Mouse (Mus musculus) adrenal gland, adult 2 months (tissue): ENCODE results near the gene Pcbd2. TPM values are rescaled to one million over a fixed set of nuclear protein-coding genes. Genes with fewer than 3 reads are reported as not detected.

Experiments used
- DNase-seq: peaks from one replicate; pipeline ENCODE4 v3.0.0; 2021
- polyA plus RNA-seq: library from polyadenylated mRNA; depleted of rRNA; stranded (reverse); fragments of >200 nt; gene quantifications from 2 replicates; pipeline ENCODE4 v1.2.3, GENCODE M21; 2012
- total RNA-seq, 2 experiments: library from RNA; stranded (reverse); gene quantifications; 2 replicates each; pipeline ENCODE4 v1.2.3; 2021

Pcbd2 gene
- total and polyA plus RNA-seq, 3 experiments, result 16.1 to 81.6 (median 73.8) TPM

GRCm38 (mm10) chr13:55733628-55734502, 6.7 kb downstream of the Pcbd2 start:
- no peak for DNase-seq

GRCm38 (mm10) chr13:55737885-55738284, 10.7 kb downstream of the Pcbd2 start:
- no peak for DNase-seq

DNA sequence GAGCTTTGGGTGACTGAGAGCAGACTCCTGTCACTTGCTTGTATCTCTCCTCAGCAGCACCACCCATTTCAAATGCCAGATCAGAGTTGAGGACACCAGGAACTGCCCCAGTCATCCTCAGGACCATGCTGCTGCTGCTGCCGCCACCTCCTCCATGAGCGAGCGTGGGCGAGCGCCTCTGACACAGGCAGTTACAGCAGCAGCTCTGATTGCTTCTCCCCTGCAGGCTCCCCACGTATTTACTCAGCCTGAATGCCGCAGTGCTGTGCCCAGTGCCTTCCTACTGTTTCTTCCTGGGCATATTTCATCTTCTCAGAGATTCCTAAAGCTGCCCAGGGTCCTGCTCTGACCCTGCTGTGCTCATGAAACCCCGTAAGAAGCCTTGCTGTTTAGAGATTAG, 15.1 kb downstream of the Pcbd2 start:
- DNase-seq, result no peak

DNA sequence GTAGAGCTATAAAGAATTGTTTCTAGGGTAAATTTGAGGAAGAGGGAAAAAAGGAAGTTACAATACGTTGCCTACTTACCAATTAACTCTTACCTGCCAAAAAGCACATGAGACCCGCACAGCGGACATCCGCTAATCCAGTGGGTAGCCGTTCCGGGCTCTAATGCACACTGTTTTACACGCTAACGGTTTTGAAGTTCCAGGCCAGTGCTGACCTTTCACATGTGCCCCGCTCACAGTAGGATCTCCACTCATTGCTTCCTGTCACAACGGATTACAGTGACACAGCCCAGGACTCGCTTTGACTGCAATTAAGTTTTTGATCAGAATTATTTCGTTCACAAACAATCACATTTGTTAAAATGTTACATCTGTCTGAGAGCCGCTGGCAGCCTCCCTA, 27.2 kb downstream of the Pcbd2 start:
- DNase-seq, result no peak

DNA sequence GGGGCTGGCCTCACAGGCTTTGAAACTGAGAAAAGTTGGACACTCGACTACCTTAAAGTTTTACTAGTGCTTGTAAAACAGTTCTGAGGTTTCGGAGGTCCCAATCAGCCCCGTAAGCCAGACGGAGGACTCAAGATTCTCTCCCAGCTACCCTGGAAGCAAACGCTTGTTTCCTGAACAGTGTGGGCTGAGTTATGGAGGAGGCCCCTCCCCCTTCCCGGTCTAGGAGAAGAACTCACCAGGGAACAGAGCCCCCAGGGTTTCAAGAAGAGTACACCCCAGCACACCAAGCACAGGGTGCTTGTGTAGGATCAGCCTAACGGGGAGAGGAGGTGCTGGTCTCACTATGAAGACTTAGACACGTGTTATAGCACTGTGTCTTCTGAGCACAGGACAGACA, 29.6 kb downstream of the Pcbd2 start:
- no peak for DNase-seq

DNA sequence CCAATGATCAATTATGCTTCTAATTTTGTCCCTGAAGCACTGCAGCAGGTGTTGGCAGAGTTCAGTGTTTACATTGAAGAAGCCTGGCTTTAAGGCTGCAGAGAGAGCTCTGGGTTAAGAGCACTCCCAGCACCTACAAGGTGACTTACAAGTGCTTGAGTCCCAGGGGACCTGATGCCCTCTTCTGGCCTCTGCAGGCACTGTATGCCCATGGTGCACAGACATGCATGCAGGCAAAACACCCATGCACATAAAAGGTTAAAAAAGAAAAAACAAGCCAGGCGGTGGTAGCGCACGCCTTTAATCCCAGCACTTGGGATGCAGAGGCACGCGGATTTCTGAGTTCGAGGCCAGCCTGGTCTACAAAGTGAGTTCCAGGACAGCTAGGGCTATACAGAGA, 30.5 kb downstream of the Pcbd2 start:
- no peak for DNase-seq

DNA sequence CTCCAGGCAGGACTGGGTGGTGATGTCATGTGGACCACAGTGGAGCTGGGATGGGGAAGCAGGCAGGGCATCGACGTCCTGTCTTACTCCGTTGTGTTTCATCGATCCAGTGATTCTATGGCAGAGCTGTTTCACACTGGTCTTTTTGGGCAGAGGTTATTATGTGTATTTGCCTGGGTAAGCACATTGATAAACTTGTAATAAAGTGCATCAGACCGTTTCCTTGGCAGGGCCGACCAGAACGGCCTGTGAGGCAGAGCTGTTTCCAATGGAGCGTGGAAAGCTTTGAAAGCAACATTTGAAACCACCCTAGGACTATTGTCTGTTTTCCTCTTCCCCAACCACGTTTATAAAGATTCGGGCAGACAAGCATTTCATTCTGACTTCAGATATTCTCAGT, 33.4 kb downstream of the Pcbd2 start:
- DNase-seq, result no peak

DNA sequence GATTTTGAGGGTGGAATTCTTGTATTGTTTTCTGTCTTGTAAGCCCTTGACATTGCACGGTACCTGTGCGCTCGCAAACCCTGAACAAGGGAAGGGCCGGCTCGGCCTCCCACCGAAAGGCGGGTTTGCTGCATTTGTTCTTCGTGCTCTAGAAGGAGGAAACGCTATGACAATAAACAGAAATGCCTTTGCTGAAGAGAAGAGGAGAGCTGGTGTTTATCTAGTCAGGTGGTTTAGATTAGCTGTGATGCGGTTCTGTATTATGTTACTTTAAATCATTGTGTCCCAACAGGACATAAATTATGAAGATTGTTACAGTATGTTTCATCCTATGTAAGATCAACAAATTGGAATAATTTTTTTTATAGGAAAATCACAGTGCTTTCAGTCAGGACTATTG, 34.3 kb downstream of the Pcbd2 start:
- DNase-seq, result no peak

- DNase-seq, result no peak
Observed at GRCm38 (mm10) chr13:55774352-55774751, 47.2 kb downstream of the Pcbd2 start.

DNA sequence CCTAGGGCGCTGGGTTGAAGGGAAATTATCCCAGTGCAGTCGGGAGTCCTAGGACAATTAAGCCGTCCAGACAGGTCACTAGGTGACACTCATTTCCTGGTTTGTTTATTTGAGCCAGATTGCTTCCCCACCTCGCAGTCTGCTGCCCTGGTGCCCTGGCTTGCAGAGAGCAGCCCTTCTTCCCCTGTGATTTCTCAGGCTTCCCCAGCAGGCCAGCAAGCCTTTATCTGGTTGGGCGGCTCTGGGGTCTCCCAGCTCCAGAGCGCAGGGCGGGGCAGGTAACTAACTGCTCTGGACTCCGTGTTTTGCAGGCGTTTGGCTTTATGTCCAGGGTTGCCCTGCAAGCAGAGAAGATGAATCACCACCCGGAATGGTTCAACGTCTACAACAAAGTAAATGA, 47.9 kb downstream of the Pcbd2 start:
- DNase-seq, result no peak

GRCm38 (mm10) chr13:55784268-55784667, 57.1 kb downstream of the Pcbd2 start, which contains the start of gene Catsper3:
Gene Catsper3 (plus strand): TSS chr13:55784568.
- no peak for DNase-seq

GRCm38 (mm10) chr13:55786120-55786519, 59.0 kb downstream of the Pcbd2 start:
- DNase-seq, result no peak

DNA sequence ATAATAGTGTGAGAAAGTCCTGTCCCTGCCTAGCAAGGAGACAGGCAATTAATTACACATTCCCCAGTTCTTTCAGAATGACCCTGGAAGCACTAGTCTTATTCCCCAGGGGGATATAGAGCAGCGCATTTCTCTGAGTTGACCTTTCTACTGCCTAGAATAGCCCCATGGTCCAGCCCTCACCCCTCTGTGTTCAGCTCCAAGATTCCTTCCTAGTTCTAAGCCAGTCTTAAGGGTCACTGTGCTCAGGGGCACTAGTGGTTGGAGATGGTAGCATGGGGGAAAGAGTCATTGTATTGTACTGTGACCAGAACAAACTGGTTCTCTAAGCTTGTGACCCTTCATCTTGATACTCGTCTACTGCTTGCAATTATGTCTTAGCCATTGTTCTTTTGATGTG, 74.1 kb downstream of the Pcbd2 start:
- no peak for DNase-seq

DNA sequence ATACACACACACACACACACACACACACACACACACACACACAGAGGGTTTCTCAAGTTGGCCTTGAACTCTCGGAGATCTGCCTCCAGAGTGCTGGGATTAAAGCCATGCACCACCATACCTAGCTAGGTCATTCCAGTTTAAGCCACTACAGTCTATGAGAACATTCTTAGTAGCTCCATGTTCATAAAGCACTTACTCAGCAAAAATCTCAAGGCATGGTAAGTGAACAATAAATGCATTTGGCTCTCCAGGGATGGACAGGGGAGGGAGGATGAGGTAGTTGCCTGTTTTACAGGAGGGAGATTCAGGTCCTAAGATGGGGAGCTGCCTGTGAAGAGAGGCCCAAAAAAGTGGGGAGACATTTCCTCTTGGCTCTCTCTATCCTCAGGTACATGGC, 76.8 kb downstream of the Pcbd2 start:
- no peak for DNase-seq

GRCm38 (mm10) chr13:55809041-55809623, 82.0 kb downstream of the Pcbd2 start:
- DNase-seq, result no peak

GRCm38 (mm10) chr13:55809707-55810106, 82.5 kb downstream of the Pcbd2 start:
- DNase-seq, result no peak

DNA sequence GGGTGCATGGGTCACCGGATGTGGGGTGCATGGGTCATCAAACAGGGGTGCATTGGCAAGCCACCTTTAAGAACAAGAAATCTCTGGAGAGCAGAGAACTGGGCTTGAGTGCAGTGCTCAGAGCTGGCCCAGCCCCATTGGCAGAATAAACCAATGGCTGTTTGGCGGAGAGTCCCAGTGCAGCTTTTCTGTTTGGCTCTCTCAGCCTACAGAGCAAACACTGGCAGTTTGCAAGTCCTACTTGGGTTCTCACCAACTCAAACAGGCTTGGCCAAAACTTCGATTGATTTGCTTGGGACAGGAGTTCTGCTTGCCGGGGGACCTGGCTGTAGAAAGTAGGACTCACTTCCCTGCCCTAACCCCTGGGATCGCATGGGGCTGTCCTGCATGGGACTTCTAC, 83.8 kb downstream of the Pcbd2 start:
- DNase-seq, result peak; percentile 37

GRCm38 (mm10) chr13:55813490-55814016, 86.4 kb downstream of the Pcbd2 start:
- no peak for DNase-seq

GRCm38 (mm10) chr13:55814834-55815233, 87.7 kb downstream of the Pcbd2 start:
- DNase-seq, result no peak

- DNase-seq, result no peak
Observed at GRCm38 (mm10) chr13:55822499-55822898, 95.3 kb downstream of the Pcbd2 start.

DNA sequence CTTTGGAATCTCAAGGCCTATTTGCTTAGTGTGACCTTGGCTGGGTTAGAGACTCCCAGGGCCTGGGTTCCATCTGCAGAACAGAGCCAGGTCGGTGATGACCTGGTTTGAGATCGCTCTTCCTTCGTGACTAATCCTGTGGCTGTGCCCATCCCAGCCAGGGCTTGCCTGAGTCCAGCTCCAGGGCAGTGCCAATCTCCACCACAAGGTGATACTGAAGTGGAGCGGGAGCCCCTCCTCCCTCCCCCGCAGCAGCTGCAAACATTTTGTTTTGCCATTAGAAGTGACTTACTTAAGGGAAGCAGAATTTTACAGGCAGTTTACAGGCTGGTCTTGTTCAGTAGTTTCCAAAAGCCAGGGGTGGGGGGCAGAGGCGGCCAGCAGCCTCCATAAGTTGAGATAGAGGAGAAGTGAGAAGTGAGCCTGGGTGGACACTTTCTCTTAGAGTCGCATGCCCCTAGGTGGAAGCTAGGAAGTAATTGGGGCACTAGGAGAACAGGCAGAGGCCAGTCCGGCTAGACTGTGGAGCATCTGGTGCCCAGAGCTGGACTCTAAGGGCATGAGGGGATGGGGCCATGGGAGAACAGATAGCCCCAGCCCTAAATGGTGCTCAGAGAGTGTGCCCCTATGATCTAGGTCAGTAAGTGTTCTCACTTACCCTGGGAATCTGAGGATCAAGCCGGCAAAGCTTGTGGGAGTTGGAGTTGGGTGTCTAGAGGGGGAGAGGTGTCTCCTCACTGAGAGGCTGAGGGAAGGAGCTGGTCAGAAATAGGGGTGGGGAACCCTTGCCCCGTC, 97.2 kb downstream of the Pcbd2 start:
- DNase-seq, result no peak

- no peak for DNase-seq
Observed at GRCm38 (mm10) chr13:55825245-55825681, 98.1 kb downstream of the Pcbd2 start.
